Mouse (Mus musculus) adipocyte (in vitro differentiated cells): Measurements from ENCODE around the gene Nelfcd.

Source experiments
- DNase-seq: peaks from one replicate; pipeline ENCODE4 v3.0.0-alpha.2; 2016; ENCODE audit warnings: low spot score

Gene Nelfcd

DNA sequence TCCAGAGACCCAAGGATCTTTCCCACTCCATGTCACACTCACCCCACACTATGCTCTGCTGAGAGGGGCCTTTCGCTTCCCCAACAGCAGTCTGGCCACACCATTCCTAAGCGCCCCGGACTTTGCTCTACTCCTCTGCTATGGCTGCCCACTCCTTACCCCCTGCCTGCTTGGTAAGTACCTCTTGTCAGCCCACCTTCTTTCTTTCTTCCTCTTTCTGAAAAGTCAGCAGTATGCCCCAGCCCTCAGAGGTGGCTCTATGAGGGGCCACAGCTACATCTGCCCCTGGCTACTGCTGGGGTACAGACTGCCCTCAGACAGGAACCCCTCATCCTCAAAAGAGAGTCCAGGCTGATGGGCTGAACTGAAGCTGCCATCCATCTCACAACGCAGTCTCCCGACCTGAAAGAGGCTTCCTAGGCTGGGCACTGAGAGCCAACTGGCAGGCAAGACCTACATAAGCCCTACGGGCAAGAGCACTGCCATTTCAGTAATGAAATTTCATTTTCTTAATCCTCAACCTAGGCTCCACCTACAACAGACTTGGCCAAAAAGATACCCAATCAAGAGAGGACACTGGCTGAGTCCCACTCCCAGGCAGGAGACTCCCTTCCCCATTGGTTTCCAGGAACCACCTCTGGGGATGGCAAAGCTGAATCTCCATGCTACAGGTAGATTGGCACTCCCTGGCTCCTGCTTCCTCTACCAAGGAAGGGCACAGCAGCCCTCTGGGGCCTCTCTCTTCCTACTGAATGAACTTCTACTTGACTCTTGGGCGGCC, 21.5 kb downstream of the Nelfcd start:
- DNase-seq: no peak

DNA sequence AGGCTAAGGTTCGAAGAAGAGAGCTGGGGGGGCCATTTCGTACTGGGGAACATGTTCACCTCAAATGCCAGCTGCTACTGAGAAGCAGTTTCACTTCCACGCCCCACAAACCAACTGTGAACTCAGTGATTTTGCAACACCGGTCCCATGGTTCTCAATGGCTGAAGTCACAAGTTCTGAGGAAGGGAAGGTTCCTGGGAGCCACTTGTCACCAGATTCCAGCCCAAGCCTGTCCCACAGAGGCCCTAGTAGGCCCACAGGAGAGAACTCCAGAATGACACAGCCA, 22.0 kb downstream of the Nelfcd start:
- DNase-seq: peak; percentile 64

DNA sequence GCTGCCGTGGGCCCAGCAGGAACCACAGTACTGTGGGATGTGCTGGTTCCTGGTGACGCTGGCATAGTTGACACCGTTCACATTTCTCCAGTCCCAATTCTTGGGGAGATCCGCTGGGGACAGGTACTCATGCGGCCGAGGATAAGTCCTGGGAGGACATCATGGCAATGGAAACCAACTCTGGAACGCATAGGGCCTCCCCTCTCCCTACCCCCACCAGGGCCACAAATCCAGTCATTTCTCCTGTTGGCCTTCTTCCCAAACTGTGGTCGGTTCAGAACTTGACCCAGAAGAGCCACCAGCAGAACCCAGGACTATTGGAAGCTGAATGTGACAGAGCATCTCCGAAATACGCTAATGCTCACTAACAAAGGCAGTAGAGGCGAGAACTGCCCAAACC, 22.6 kb downstream of the Nelfcd start:
- no peak for DNase-seq

DNA sequence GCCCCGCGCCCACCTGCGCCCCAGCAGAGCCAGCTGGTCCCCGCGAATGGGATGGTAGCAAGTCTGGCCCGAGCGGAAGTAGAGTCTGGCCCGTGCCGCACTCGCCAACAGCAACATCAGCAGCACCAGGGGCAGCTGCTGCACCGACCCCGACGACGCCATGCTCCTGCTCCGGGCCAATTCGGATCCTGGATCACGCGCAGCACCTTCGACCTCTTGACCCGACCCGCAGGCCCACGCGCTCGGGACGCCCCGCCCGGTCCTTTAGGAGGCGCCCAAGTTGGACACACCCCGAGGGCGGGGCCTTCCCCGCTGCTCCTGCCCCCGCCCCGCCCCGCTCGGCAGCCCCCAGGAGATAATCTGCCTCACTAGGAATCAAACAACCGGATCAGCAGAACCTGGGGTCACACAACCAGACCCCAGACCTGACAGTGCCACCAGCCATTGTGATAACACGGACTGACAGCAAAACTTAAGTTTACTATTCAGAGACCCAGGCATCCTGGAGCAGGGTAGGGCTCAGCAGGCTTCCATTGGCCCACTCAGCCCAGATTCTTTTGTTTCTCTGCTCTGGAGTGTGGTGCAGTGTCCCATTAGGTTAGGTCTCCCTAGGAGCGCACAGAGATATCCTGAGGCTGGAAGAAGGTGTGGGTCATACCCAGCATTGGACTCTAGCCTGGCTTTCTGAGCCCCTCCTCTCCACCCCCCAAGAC, 23.3 kb downstream of the Nelfcd start, which contains the start of gene Ctsz:
Gene Ctsz, minus strand, starts transcription at position 303 of the 713 bp plus-strand sequence.
- peak; percentile 40 for DNase-seq

DNA sequence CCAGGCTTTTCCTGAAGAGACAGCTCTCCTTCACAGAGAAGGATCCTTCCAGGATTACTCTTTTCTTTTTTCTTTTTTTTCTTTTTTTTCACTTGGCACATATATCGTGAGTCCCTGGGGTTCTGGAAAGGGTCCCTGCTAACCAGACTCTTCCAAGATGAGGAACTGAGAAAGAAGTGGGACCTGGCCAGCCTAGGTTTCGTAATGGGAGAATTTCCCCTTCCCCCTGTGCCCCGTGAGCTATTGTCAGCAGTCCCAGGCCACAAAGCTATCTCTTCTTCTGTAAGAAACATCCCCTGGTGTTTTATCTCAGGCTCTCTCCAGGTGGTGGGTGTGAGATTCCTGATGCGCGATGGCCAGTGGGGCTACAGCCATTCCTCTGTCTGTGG, 23.8 kb downstream of the Nelfcd start:
- DNase-seq: no peak

DNA sequence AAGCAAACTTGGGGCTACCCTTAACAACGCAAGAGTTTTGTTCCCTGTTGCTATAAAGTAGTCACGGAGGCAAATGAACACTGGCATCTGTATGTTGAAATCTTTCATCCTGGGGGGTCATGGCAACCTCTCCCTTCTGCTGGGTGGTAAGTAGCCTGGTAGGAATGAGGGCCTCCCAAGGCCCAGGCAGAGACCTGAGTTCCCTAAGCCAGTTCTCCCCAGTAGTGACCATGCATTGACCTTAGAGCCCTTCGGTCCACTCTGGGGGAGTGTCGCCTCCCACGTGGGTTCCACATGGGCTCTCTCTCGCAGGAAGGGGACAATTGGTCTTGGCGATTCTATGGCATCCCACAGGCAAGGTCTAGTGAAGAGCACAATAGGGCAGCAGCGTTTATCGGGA, 24.4 kb downstream of the Nelfcd start:
- no peak for DNase-seq

DNA sequence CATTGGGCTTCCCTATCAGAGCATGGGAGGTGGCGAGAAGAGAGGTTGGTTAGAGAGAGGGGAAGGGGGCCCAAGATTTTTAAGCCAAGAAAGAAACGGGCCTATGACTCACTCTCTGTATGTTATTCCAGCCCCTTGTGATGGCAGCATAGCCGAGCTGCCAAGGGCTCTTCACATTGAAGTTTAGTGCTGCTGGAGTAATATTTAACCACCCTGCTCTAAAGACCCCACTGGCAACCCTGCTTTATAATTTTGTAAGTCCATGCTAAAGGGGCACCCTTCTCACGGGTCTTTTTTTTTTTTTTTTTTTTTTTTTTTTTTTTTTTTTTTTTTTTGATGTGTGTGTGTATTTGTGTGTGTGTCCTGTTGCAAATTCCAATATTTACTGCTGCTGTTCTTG, 26.3 kb downstream of the Nelfcd start:
- DNase-seq: no peak

DNA sequence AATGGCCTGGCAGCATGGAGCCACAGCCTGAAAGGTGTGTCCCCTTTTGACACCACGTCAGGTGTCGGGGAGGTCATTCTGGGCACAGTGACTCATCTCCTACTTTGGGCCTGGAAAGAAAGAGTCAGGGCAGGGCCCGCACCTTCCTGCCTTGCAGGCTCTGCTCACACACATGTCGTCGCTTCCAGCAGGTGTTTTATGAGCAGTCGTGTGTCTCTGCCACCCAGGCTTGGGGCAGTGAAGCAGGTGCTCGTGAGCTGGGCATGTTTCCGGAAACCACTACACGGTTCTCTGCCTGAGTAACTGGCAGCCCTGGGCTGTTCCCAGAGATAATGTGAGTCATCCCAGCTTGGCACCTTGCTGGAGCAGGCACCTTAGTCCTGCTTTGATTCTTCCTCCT, 26.9 kb downstream of the Nelfcd start:
- no peak for DNase-seq

DNA sequence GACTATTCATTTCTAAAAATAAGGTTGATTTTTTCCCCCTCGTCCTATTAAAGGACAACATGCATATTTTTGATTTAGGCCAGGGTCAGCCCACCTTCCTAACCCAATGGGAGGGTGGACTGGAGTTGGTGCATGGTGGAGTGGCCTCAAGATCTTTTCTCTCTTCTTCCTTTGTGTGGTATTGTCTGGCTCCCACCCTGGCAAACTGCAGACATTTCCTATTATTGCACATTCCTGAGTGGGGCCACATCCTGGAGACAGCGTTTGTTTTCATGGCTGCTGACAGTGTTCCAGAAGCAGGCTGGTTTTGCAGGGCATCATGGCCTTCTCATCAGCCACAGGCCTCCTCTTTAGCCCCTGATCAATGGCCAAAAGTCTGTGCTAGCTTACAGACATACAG, 27.4 kb downstream of the Nelfcd start:
- no peak for DNase-seq

DNA sequence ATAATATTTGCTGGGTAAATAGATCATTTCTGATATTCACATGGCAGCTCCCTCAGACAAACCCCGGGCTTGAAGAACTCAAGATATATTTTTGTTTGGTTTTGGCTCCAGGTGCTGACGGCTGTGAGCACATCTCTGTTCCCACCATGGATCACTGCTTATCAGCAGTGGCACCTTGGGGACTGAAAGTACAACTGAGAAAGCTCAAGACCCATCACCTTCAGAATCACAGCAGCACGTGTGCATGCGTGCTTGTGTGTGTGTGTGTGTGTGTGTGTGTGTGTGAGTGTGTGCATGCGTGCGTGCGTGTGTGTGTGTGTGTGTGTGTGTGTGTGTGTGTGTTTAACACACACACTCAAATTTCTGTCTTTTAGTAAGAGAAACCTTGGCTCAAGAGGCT, 28.8 kb downstream of the Nelfcd start:
- no peak for DNase-seq

DNA sequence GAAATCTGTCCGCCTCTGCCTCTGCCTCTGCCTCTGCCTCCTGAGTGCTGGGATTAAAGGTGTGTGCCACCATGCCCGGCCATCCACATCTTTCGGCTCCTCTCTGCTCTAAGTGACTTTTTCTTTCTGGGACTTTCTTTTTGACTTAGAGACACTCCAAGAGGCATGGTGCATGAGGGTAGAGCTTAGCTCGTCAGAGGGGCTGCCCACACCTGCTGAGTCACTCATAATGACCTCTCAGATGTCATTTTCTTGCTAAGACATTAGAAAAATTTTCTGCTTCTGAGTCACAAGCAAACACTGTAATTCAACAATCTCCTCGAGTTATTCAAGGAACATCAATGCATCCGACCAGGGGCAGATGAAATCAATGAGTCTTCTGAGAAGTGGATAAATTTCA, 29.4 kb downstream of the Nelfcd start:
- DNase-seq: no peak

DNA sequence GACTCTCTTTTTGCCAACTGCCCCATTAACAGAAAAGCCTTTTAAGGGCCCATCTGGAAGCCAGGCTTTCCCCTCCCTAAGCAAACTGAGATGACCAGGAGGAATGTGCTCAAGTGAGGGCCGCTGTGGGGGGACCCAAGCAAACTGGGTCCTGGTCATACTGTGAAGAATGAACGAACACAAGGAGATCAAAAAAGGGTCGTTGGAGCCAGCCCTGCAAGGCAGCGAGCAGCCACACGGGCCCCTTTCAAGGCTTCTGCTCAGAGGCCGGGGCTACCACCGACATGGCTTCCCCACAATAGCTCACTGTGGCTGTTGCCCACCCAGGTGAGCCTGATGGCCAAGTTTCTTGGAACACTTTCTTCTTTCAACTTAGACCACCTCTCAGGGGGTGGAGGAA, 30.9 kb downstream of the Nelfcd start:
- no peak for DNase-seq

DNA sequence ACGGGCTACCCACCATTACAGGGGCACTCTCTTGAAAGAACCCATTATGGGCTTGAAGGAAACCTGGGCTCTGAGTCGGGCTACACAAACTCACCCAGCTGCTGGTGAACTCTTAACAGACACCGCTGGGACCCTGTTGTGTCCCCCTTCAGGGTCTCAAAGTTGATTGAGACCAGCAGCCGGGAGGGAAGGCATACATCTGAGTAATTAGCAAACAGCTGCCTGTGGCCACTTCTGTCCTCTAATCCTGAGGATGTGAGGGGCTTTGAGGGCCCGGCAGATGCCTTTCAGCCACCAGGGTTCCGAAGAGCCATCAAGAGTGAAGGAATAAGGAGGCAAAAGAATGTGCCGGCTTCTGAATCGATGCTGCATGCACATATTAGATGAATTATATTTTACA, 31.3 kb downstream of the Nelfcd start:
- DNase-seq: no peak

DNA sequence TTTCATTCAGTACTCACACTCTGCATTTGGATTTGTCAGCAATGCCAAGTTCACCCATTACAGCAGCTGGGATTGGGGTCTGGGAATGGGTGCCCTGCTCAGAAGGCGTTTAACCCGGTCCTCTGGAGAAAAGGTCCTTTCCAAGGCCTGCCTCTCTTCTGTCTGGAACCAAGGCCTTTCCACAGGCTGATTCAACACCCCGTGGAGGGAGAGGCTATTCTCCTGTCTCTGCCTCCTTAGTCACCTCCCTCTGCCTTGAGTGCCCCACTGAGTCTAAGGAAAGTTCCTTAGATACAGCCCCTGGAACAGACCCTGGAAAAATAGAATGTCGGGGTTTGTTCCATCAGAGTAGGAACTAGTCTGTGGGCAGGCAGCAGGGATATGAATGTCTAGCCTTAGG, 32.8 kb downstream of the Nelfcd start:
- DNase-seq: no peak

DNA sequence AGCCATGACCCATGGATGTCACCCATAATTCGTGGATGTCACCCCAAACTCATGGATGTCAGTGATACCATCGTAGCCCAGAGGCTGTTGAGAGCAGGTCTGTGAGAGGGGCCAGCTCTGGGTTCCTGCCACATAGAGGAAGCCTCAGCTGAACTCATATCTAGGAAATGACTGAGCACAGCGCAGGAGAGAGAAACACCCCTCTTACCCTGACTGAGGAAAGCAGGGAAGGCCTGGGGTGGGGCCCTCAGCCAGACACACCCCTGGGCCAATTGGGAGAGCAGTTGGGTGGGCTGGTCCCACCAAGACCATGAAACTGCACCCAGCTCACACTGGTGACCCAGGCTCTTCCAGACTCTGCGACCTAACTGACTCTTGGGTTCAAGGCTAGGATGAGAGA, 34.7 kb downstream of the Nelfcd start, which contains the start of gene Tubb1:
Gene Tubb1, plus strand, starts transcription at position 343 of the 400 bp plus-strand sequence.
- DNase-seq: no peak

DNA sequence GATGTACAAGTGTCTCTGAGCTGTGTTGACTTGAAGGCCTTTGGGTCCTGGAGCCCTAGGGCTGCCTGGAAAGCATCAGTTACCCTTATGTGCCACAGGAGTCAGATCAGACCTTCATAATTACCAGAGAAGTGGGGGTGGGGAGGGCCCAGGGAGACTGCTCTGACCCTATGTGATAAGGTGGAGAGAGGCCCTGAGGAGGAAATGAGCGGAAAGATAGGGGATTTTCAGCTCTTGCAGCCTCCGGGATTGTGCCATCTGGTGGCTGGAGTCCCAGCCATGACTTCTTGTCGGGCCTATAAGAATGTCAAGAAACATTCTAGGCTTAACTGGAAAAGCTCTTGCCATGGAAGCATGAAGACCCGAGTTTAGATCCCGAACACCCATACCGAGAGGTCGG, 38.1 kb downstream of the Nelfcd start:
- DNase-seq: peak; percentile 62

DNA sequence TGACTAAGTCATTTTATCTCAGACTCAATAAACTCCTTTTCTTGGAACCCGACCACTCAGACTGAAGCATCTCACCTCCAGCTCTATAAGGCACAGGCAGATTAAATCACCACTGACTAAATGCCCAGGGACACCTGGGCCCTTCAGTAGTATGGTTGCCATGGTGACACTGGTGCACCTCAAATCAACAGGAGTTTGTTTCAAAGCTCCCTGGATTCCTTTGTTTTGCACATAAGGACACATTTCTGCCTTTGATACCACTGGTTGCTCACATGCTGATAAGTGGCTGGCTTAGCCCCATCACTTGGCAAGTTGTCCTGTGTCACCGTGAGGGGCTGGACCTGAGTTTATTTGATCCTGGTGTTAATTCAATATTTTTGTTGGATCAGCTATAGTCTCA, 43.8 kb downstream of the Nelfcd start:
- no peak for DNase-seq

DNA sequence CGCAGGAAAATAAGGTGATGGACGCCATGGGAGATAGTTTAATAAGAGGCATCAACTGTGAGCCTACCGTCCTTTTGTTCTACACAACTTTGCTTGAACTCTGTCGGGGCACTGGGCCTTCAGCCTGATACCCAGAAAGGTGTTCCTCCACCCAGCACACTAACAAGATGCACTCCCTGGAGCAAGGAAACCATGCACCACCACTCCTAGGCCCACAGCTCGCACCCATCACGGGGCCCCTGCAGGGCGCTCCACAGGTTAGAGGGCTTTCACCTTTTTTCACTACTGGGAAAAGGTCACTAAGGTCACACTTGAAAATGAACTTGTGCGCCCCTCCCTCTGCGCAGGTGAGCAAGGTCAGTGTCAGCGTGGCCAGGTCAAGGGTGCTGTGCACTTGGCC, 47.8 kb downstream of the Nelfcd start:
- DNase-seq: no peak

DNA sequence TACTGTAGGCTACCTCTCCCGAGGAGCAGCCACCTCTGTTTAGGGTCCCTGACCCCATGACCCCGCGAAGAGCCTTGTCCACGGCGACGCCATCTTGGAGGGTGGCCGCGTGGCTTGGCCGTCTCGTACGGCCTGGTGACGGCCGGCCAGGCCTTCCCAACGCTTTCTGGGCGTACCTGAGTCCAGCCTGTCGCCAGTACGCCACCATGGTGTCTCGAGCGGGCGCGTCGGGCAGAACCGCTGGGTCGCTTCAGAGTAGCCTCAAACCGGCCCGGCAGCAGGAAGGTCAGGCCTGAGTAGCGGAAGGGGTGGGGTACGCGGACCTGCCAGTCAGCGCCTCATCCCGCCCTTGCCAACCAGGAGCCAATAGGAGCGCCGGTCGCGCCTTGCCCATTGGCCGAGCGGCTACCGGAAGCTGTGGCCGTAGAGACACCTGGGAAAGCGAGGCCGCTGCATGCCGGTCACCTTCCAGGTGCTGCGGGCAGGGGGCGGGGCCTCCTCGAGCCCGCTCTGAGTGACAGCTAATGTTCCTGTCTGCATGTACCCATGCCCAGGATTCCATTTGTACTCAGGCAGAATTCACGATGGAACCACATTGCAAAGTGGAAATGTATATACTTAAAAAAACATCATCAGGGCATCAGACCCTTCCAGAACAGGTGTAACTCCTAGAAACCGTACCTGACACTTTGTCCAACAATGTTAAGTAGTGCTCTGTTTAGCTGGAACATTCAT, 48.4 kb downstream of the Nelfcd start, which contains the start of gene Atp5e:
Gene Atp5e, minus strand, starts transcription at position 317 of the 735 bp plus-strand sequence.
- peak; percentile 95 for DNase-seq

DNA sequence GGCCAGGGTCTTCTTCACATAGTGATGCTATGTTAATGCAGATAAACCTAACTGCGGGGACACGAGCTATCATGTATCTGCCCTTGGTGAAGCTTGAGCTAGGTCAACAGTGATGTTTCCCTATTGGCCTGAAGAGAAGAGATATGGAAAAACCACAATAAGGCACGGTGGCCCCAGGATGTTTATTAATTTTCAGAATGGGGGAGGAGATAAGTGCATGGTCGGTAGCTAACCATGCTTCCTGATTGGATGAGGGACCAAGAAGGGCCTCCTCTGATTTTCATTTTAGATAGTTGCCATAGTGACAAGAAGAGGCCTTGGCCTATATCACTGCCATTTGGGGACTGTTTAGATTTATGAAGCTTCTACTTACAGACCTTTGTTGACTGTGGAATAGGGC, 54.7 kb downstream of the Nelfcd start:
- DNase-seq: no peak

DNA sequence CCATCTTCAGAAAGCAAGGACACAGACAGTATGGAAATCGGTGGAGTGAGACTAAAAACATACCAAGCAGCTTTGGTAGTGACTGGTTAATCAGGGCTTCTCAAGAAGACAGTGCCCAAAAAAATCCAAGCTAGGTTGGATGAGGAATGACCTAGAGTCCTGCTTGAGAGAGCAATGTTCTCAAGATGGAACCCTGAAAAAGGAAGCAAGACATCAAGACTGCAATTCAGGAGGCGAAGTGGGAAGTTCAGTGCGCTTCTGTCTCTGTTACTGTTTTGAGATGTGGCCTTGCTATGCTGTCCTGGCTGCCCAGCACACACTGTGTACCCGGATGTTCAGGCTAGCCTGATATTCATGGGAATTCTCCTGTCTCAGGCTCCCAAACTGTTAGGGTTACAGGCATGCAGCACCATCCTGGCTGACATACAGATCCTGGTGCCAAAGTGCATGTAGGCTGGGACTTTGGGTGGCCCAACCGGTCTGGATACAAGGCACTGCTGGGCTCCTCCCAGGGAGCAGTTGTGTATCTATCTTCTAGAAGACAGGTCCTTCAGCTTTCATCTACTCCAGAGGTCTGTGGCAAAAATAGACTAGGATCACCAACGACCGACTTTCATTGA, 55.3 kb downstream of the Nelfcd start:
- no peak for DNase-seq

DNA sequence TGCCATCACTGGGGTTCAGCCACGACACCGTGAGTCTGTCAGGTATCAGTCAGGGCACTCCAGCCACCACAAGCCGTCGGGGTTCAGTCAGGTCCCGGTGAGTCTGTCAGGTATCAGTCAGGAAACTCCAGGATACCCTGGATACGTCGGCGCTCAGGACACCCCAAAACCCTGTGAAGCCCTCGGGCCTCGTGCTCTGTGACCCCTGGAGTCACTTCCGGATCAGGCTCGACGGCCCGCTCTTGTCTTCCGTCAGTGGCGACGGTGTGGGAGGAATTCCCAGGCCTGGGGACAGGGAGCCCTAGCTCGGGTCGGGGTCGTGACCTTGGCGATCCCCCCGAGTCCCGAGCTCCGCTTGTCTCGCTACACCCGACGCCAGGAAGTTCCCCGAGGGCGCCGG, 56.8 kb downstream of the Nelfcd start:
- DNase-seq: peak; percentile 64
